1 mouse cellular context compared by ENCODE assay signal in genomic region chr9:104877014-104877413, GRCm38 (mm10).
A peak's percentile ranks its signal among the peaks of the same experiment; 100 is the strongest.
TF ChIP-seq lines count a peak whose summit lies in the region.

No protein-coding gene starts in this region.

TF ChIP-seq in CH12.LX, 34 proteins besides CTCF, POLR2A, EP300 and RAD21 (continued from another document):
- 0 out of 2 replicates have a peak, but pooled peaks have one; percentile 19 for TF ChIP-seq ELF1 (IDR thresholded peaks at IDR 0.05; ENCODE audit: low read depth, low read length)
- TF ChIP-seq POLR2AphosphoS2 (IDR thresholded peaks at IDR 0.05; ENCODE audit: low read depth, low read length): no peak
- no peak for TF ChIP-seq ZNF384 (IDR thresholded peaks at IDR 0.05; ENCODE audit: low read depth, low read length)
- TF ChIP-seq MXI1 (IDR thresholded peaks at IDR 0.05; ENCODE audit: low read depth, low read length): no peak
- peak; percentile 51; the same call in 1 of the 2 replicates for TF ChIP-seq IRF4 (IDR thresholded peaks at IDR 0.05; ENCODE audit: low read depth, low read length)
- no peak for TF ChIP-seq ZC3H11A (IDR thresholded peaks at IDR 0.05; ENCODE audit: low read depth, low read length)
